Mouse (Mus musculus) ES-E14 (cell line): ENCODE results near the gene Ap5s1. TPM values are rescaled to one million over a fixed set of nuclear protein-coding genes. Genes with fewer than 3 reads are reported as not detected.

Experiments used
- DNase-seq: peaks from one replicate; pipeline ENCODE4 v3.0.0-alpha.2; 2013; ENCODE audit warnings: low read depth, low spot score
- H3K27ac ChIP-seq: 2 replicates; pipeline ENCODE4 v1.5.1; 2012; ENCODE audit warnings: low read depth, mild to moderate bottlenecking, low read length, moderate library complexity, mixed read lengths; ENCODE audit not compliant: poor library complexity, insufficient read depth, severe bottlenecking
- H3K36me3 ChIP-seq: 2 replicates; pipeline ENCODE4 v1.6.1; 2012; ENCODE audit warnings: mild to moderate bottlenecking, low read length, moderate library complexity, mixed read lengths; ENCODE audit not compliant: control insufficient read depth, poor library complexity, insufficient read depth, severe bottlenecking
- H3K4me1 ChIP-seq, 2 experiments: fragments of 150-350 bp in 1 of 2; sonication (generic) in 1 of 2; 2 replicates each; pipeline ENCODE4 v1.6.1; 2012; ENCODE audit warnings: low read length in 2 of 2, mild to moderate bottlenecking in 1 of 2, mixed read lengths in 1 of 2; ENCODE audit not compliant: control insufficient read depth in 2 of 2, insufficient read depth in 2 of 2, poor library complexity in 1 of 2
- H3K4me3 ChIP-seq, 2 experiments: fragments of 150-350 bp in 1 of 2; sonication (generic) in 1 of 2; 2 replicates each; pipeline ENCODE4 v1.5.1; 2012; ENCODE audit warnings: low read length in 2 of 2, low read depth in 1 of 2, mild to moderate bottlenecking in 1 of 2, mixed read lengths in 1 of 2; ENCODE audit not compliant: insufficient read depth in 1 of 2, poor library complexity in 1 of 2, severe bottlenecking in 1 of 2
- H3K9ac ChIP-seq: 2 replicates; pipeline ENCODE4 v1.6.1; 2012; ENCODE audit warnings: low read depth, mild to moderate bottlenecking, low read length, mixed read lengths; ENCODE audit not compliant: poor library complexity, insufficient read depth, severe bottlenecking
- H3K9me3 ChIP-seq: fragments of 150-350 bp; sonication (generic); 2 replicates; pipeline ENCODE4 v1.6.1; 2012; ENCODE audit warnings: low read depth, mild to moderate bottlenecking, low read length; ENCODE audit not compliant: control insufficient read depth, insufficient read depth
- CHD2 ChIP-seq: IDR thresholded peaks from 2 replicates; pipeline ENCODE4 v1.6.1; 2014; ENCODE audit warnings: mild to moderate bottlenecking, low read depth, low read length, inconsistent platforms
- HCFC1 ChIP-seq: IDR thresholded peaks from 2 replicates; pipeline ENCODE4 v1.6.1; 2012; ENCODE audit warnings: low read length, inconsistent platforms, borderline replicate concordance; ENCODE audit not compliant: insufficient read depth
- MAFK ChIP-seq: IDR thresholded peaks from 2 replicates; pipeline ENCODE4 v1.6.1; 2014; ENCODE audit warnings: mild to moderate bottlenecking, low read depth, low read length, inconsistent platforms; ENCODE audit not compliant: insufficient read depth
- ZC3H11A ChIP-seq: IDR thresholded peaks from 2 replicates; pipeline ENCODE4 v1.6.1; 2012; ENCODE audit warnings: low read depth, mild to moderate bottlenecking, inconsistent platforms, low read length, borderline replicate concordance
- ZNF384 ChIP-seq: IDR thresholded peaks from 2 replicates; pipeline ENCODE4 v1.6.1; 2012; ENCODE audit warnings: low read depth, low read length, inconsistent platforms
- in situ Hi-C, 2 experiments: fragments of 600-800 bp; cut with MboI; formaldehyde crosslinking; loops; one replicate each; pipeline ENCODE4 v1.15.1; 2025; ENCODE audit warnings: low sequenced_read_pairs in 2 of 2, inconsistent platforms in 1 of 2; ENCODE audit not compliant: unreplicated experiment in 2 of 2
- total RNA-seq: library from RNA; depleted of rRNA; stranded (reverse); fragments of 300-350 nt; gene quantifications from 2 replicates; pipeline ENCODE4 v1.2.3, GENCODE M21; 2012

The Ap5s1 gene
- total RNA-seq, 1 experiment: 7.9 TPM

GRCm38 (mm10) chr2:131204410-131204981 lies 2.4 kb upstream of the Ap5s1 start:
- Histone ChIP-seq H3K4me3 (no peak overlapping the region), H3K36me3 (no peaks in the 10 kb centered on the region), H3K9me3 (no peaks in the 10 kb centered on the region), H3K9ac (no peak overlapping the region), H3K27ac (no peak overlapping the region), H3K4me1 (peaks cover 2 to 10% of the 10 kb centered on the region in 2 experiments; a peak in 1 of 4 replicates)
- TF ChIP-seq MAFK (no peak), ZNF384 (0 out of 2 replicates have a peak, but pooled peaks have one; percentile 51), HCFC1 (no peak), ZC3H11A (no peak)
- DNase-seq: no peak
- in situ Hi-C loops: no loop called here

DNA sequence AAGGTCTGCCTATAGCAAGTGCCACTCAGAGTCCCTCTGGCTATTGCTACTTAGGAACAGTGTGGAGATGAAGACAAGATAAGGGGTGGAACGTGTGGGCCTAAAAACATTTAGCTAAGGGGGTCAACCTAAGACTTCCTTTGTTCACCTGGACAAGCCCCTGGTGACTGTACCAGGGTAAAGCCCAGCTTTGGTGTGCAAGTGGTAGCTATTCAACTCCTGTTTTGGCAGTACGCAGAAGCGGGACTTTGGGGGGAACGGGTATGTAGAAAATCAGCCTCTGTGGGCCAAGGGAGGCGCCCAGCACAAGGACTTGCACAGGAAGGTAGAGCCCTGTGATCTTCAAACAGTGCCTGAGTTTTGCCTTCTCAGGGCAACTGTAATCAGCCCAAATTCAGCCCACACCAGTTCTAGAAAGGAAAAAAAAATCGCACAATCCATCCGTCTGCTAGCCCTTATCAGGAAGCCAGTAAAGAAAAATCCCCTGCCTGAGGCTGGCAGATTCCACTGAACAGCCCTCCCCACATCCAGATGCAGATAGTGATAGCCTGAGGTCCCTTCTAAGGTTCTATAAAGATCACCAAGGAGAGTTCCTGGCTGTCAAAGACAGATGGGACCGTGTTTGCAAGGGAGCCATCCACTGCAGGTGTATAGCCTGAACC lies 1.2 kb upstream of the Ap5s1 start:
- Histone ChIP-seq H3K9me3 (no peaks in the 10 kb centered on the region), H3K27ac (no peak overlapping the region), H3K4me3 (no peak overlapping the region), H3K4me1 (peaks cover 4 to 10% of the 10 kb centered on the region in 2 experiments; a peak in 2 of 4 replicates), H3K36me3 (no peaks in the 10 kb centered on the region), H3K9ac (no peak overlapping the region)
- in situ Hi-C loops: no loop called here
- DNase-seq: no peak
- TF ChIP-seq ZC3H11A (no peak), HCFC1 (no peak), MAFK (no peak), ZNF384 (no peak), CHD2 (no peak)

GRCm38 (mm10) chr2:131208356-131208755 lies 1.5 kb downstream of the Ap5s1 start:
- peaks cover 7 to 17% of the 10 kb centered on the region in 2 experiments; a peak in 2 of 4 replicates for H3K4me1 ChIP-seq
- no peak overlapping the region for H3K4me3 ChIP-seq
- in situ Hi-C loops: no loop called here
- no peaks in the 10 kb centered on the region for H3K9me3 ChIP-seq
- DNase-seq: no peak
- H3K27ac ChIP-seq: no peak overlapping the region
- TF ChIP-seq ZNF384: no peak
- TF ChIP-seq MAFK: no peak
- TF ChIP-seq ZC3H11A: no peak
- no peak for TF ChIP-seq CHD2
- TF ChIP-seq HCFC1: no peak
- no peaks in the 10 kb centered on the region for H3K36me3 ChIP-seq
- no peak overlapping the region for H3K9ac ChIP-seq

DNA sequence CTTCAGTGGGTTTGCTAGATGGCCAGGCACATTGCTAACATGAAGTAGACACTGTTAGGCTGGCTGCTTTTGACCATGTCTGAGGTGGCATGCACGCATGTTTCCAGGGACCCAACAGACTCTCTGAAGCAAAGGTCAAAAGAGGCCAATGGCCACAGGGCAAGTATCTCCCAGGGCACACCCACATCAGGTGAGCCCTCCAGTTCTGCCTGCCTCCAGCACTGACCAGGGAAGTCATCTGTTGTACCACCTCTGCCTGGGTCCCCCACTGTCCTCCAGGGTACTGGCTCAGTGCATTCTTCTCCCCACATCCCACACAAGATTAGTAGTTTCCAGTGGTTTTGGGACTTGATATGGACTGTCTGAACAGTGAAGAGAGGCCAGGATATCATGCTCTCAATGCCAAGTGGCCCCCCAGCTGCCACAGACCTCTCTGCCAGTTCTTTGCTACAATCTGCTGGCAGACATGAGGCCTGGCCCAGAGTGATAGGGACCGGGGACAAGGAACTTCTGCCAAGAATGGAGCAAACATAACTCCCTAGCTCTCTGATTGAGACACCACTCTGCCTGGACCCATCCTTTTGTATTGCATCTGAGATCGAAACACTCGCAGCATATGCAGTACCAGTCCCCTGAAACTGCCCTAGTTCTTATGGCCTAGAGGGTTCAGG lies 2.4 kb downstream of the Ap5s1 start:
- peak overlapping the region in 1 of 2 experiments; percentile 95; a peak in 1 of 4 replicates for H3K4me3 ChIP-seq
- no peak overlapping the region for H3K9ac ChIP-seq
- H3K4me1 ChIP-seq: peaks cover 6 to 17% of the 10 kb centered on the region in 2 experiments; a peak in 2 of 4 replicates
- TF ChIP-seq ZC3H11A: no peak
- TF ChIP-seq ZNF384: no peak
- no peak for TF ChIP-seq MAFK
- TF ChIP-seq CHD2: no peak
- TF ChIP-seq HCFC1: no peak
- no peaks in the 10 kb centered on the region for H3K9me3 ChIP-seq
- H3K36me3 ChIP-seq: no peaks in the 10 kb centered on the region
- in situ Hi-C loops: no loop called here
- DNase-seq: no peak
- no peak overlapping the region for H3K27ac ChIP-seq
